Mouse (Mus musculus) thymus, adult 2 months (tissue): ENCODE measurements around the gene Pnpla6. TPM values are rescaled to one million over a fixed set of nuclear protein-coding genes. Genes with fewer than 3 reads are reported as not detected.

Experiments
- DNase-seq: peaks from one replicate; pipeline ENCODE4 v3.0.0; 2021
- H3K27ac ChIP-seq: fragments of 200-500 bp; 2 replicates; pipeline ENCODE4 v1.5.1; 2012; ENCODE audit warnings: low read length, control low read depth; ENCODE audit not compliant: control insufficient read depth, insufficient read depth
- H3K27me3 ChIP-seq: fragments of 200-500 bp; 2 replicates; pipeline ENCODE4 v1.6.1; 2012; ENCODE audit warnings: mild to moderate bottlenecking, low read length, moderate library complexity, mixed read lengths; ENCODE audit not compliant: control insufficient read depth, insufficient read depth
- H3K36me3 ChIP-seq: fragments of 200-500 bp; 2 replicates; pipeline ENCODE4 v1.6.1; 2012; ENCODE audit warnings: mild to moderate bottlenecking, low read length, moderate library complexity; ENCODE audit not compliant: control insufficient read depth, insufficient read depth
- H3K4me1 ChIP-seq: fragments of 200-500 bp; replicated peaks from 2 replicates; pipeline ENCODE4 v1.6.1; 2012; ENCODE audit warnings: low read length; ENCODE audit not compliant: control insufficient read depth, insufficient read depth
- H3K4me3 ChIP-seq: fragments of 200-500 bp; 2 replicates; pipeline ENCODE4 v1.5.1; 2012; ENCODE audit warnings: mild to moderate bottlenecking, low read length, control low read depth, moderate library complexity; ENCODE audit not compliant: control insufficient read depth, insufficient read depth
- CTCF ChIP-seq: fragments of 200-500 bp; IDR thresholded peaks from 2 replicates; pipeline ENCODE4 v1.5.1; 2012; ENCODE audit warnings: mild to moderate bottlenecking, control low read depth, low read length, moderate library complexity, borderline replicate concordance; ENCODE audit not compliant: control insufficient read depth, poor library complexity, insufficient read depth; ENCODE audit errors: extremely low read depth
- POLR2A ChIP-seq: fragments of 200-500 bp; IDR thresholded peaks from 2 replicates; pipeline ENCODE4 v1.6.1; 2012; ENCODE audit warnings: mild to moderate bottlenecking, low read length, control low read depth, moderate library complexity; ENCODE audit not compliant: control insufficient read depth, poor library complexity, insufficient read depth; ENCODE audit errors: extremely low read depth
- WGBS: fragments of 180-500 bp; shearing (Covaris S2); methylation state at CpG from one replicate; pipeline ENCODE4 v1.1.7; 2018; 5-methylcytosine and 5-hydroxymethylcytosine counted together
- polyA plus RNA-seq: library from polyadenylated mRNA; depleted of rRNA; stranded (reverse); fragments of >200 nt; gene quantifications from 2 replicates; pipeline ENCODE4 v1.2.3, GENCODE M21; 2012

The Pnpla6 gene
- polyA plus RNA-seq, 1 experiment, result 61.6 TPM

- no peaks in the 10 kb centered on the region; the same call in 1 of the 2 replicates for H3K27me3 ChIP-seq
- DNase-seq, result no peak
- no peak overlapping the region for H3K27ac ChIP-seq
- no peak overlapping the region for H3K4me3 ChIP-seq
- 92% methylated on average over 4 of the region's 4 CpGs for WGBS
- TF ChIP-seq CTCF, result no peak
- no peak for TF ChIP-seq POLR2A
- H3K36me3 ChIP-seq, result no peaks in the 10 kb centered on the region
- peaks cover 7% of the 10 kb centered on the region for H3K4me1 ChIP-seq
Observed at GRCm38 (mm10) chr8:3480221-3480785, 34.9 kb upstream of the Pnpla6 start.

GRCm38 (mm10) chr8:3481605-3482004 lies 33.6 kb upstream of the Pnpla6 start:
- peaks cover 2% of the 10 kb centered on the region; the same call in 1 of the 2 replicates for H3K4me1 ChIP-seq
- H3K27ac ChIP-seq, result no peak overlapping the region
- no peaks in the 10 kb centered on the region for H3K27me3 ChIP-seq
- no peak overlapping the region for H3K4me3 ChIP-seq
- no peaks in the 10 kb centered on the region for H3K36me3 ChIP-seq
- TF ChIP-seq CTCF, result no peak
- no peak for TF ChIP-seq POLR2A
- WGBS, result 66% methylated on average over 5 of the region's 5 CpGs
- no peak for DNase-seq

GRCm38 (mm10) chr8:3482240-3482740 lies 32.9 kb upstream of the Pnpla6 start:
- H3K27me3 ChIP-seq, result no peaks in the 10 kb centered on the region
- TF ChIP-seq CTCF (no peak), POLR2A (no peak)
- no peak overlapping the region for H3K4me3 ChIP-seq
- no peak overlapping the region for H3K27ac ChIP-seq
- DNase-seq, result no peak
- 93% methylated on average over 22 of the region's 22 CpGs for WGBS
- no peaks in the 10 kb centered on the region for H3K36me3 ChIP-seq
- peaks cover 2% of the 10 kb centered on the region; the same call in 1 of the 2 replicates for H3K4me1 ChIP-seq

- no peak for DNase-seq
- Histone ChIP-seq H3K27ac (no peak overlapping the region), H3K4me3 (no peak overlapping the region), H3K36me3 (no peaks in the 10 kb centered on the region), H3K27me3 (no peaks in the 10 kb centered on the region), H3K4me1 (peaks cover 2% of the 10 kb centered on the region; the same call in 1 of the 2 replicates)
- TF ChIP-seq CTCF (no peak), POLR2A (no peak)
- 36% methylated on average over 7 of the region's 7 CpGs for WGBS
Observed at GRCm38 (mm10) chr8:3483546-3483945, 31.6 kb upstream of the Pnpla6 start.

GRCm38 (mm10) chr8:3485192-3485591 lies 30.0 kb upstream of the Pnpla6 start:
- Histone ChIP-seq H3K36me3 (no peaks in the 10 kb centered on the region), H3K4me3 (no peak overlapping the region), H3K4me1 (peaks cover 2% of the 10 kb centered on the region; the same call in 1 of the 2 replicates), H3K27me3 (no peaks in the 10 kb centered on the region), H3K27ac (no peak overlapping the region)
- WGBS, result 44% methylated on average over 5 of the region's 5 CpGs
- no peak for DNase-seq
- TF ChIP-seq POLR2A, result no peak
- TF ChIP-seq CTCF, result no peak

- H3K27ac ChIP-seq, result no peak within 1 kb of the TSS
- peaks cover 8% of the 10 kb centered on the region for H3K4me1 ChIP-seq
- WGBS, result 1% methylated on average over 54 of the region's 64 CpGs
- peak within 1 kb of the TSS; percentile 98 for H3K4me3 ChIP-seq
- no peaks in the 10 kb centered on the region for H3K27me3 ChIP-seq
- no peaks in the 10 kb centered on the region for H3K36me3 ChIP-seq
- TF ChIP-seq CTCF (no peak), POLR2A (peak; percentile 49; the same call in 1 of the 2 replicates)
- DNase-seq, result peak; percentile 65
Observed at GRCm38 (mm10) chr8:3492901-3493844, 22.0 kb upstream of the Pnpla6 start, which contains the start of gene Zfp358. Gene Zfp358 (plus strand): TSS chr8:3493138.
